ENCODE assay signal across 23 mouse cellular contexts in genomic region chrX:8015675-8016074, GRCm38 (mm10). TPM values are rescaled to one million over a fixed set of nuclear protein-coding genes. Genes with fewer than 3 reads are reported as not detected.
DNase-seq lines count a peak whose midpoint lies in the region; ATAC-seq and TF ChIP-seq lines count a peak whose summit lies in the region.
"Not testable (repeated sequence)": the region's sequence is repeated elsewhere in the genome, so short reads cannot be mapped to it uniquely, and the experiment has no call there.
"Had no signal": no experiment of that assay in that cellular context is flagged by ENCODE, and none has a peak within 500 bp of the region (broad histone marks: within the 10 kb centered on the region; RNA-seq: fewer than 3 reads in every experiment).

No protein-coding gene starts in this region.

- ATAC-seq in kidney, postnatal 0 days (replicated peaks; ENCODE audit: low FRiP score, low read depth); liver, postnatal 0 days: not testable (repeated sequence)

- H3K79me2 ChIP-seq in MEL (ENCODE audit: control insufficient read depth, insufficient read depth, low read length, poor library complexity); heart, adult 2 months (replicated peaks; ENCODE audit: control insufficient read depth, insufficient read depth, low read length): not testable (repeated sequence)

- H3K4me2 ChIP-seq in kidney, postnatal 0 days (ENCODE audit: low read length); liver, postnatal 0 days (ENCODE audit: low read depth, low read length): not testable (repeated sequence)

- H3K9me3 ChIP-seq in MEL (replicated peaks; ENCODE audit: insufficient read depth, low read length); kidney, postnatal 0 days (replicated peaks; ENCODE audit: low read length); liver, postnatal 0 days (ENCODE audit: low read length): not testable (repeated sequence)

- not testable (repeated sequence) for H3K36me3 ChIP-seq in MEL (ENCODE audit: control insufficient read depth in 1 of 2, insufficient read depth in 2 of 2, low read length in 2 of 2); heart, adult 2 months (ENCODE audit: control insufficient read depth, insufficient read depth, low read length); kidney, postnatal 0 days (ENCODE audit: insufficient read depth, low read length); liver, postnatal 0 days (replicated peaks; ENCODE audit: insufficient read depth, low read length)

- TF ChIP-seq POLR2A in MEL (IDR thresholded peaks at IDR 0.05; ENCODE audit: control insufficient read depth in 1 of 2, insufficient read depth in 1 of 2, low read depth in 1 of 2, low read length in 2 of 2, poor library complexity in 1 of 2); heart, adult 2 months (IDR thresholded peaks at IDR 0.05; ENCODE audit: insufficient read depth, low read depth, low read length): not testable (repeated sequence)

- H3K4me1 ChIP-seq in MEL (ENCODE audit: control insufficient read depth in 1 of 2, insufficient read depth in 2 of 2, low read length in 2 of 2); heart, adult 2 months (ENCODE audit: control insufficient read depth, insufficient read depth, low read length); kidney, postnatal 0 days (replicated peaks; ENCODE audit: insufficient read depth, low read length); liver, postnatal 0 days (ENCODE audit: insufficient read depth): not testable (repeated sequence)

- H3K9ac ChIP-seq in MEL (ENCODE audit: control insufficient read depth, low read depth, low read length, poor library complexity, severe bottlenecking); heart, adult 2 months (ENCODE audit: low read depth, low read length); kidney, postnatal 0 days (ENCODE audit: low read depth, low read length); liver, postnatal 0 days (replicated peaks): not testable (repeated sequence)

- not testable (repeated sequence) for TF ChIP-seq EP300 in MEL (IDR thresholded peaks at IDR 0.05; ENCODE audit: low read depth in 1 of 2, low read length in 2 of 2); heart, adult 2 months (IDR thresholded peaks at IDR 0.05; ENCODE audit: insufficient read depth, low read depth, low read length); liver, postnatal 0 days (IDR thresholded peaks at IDR 0.05; ENCODE audit: low read depth)

- TF ChIP-seq RAD21 in MEL (IDR thresholded peaks at IDR 0.05; ENCODE audit: low read depth, low read length), result peak; percentile 31

- DNase-seq in 3T3-L1 (ENCODE audit: low read depth, low spot score), result peak; percentile 23
- not testable (repeated sequence) for DNase-seq in MEL (ENCODE audit: low read depth, low spot score); heart, adult 2 months; kidney, postnatal 0 days (ENCODE audit: low spot score); liver, postnatal 0 days
- peak; percentile 14 to 15 for DNase-seq in cerebellum, postnatal 10 days
- DNase-seq in retina, embryonic 14.5 days (ENCODE audit: low spot score), result peak; percentile 16
- peak; percentile 4 for DNase-seq in urinary bladder, postnatal 25 days (ENCODE audit: low spot score)

- H3K27me3 ChIP-seq in MEL (ENCODE audit: control insufficient read depth in 1 of 2, insufficient read depth in 2 of 2, low read length in 2 of 2); heart, adult 2 months (ENCODE audit: control insufficient read depth, insufficient read depth, low read length); kidney, postnatal 0 days (ENCODE audit: insufficient read depth, low read length); liver, postnatal 0 days (ENCODE audit: insufficient read depth, low read length): not testable (repeated sequence)

- WGBS in heart, adult 2 months, result 20% methylated on average over 7 of the region's 7 CpGs
- 24% methylated on average over 7 of the region's 7 CpGs for WGBS in kidney, postnatal 0 days
- 29% methylated on average over 7 of the region's 7 CpGs for WGBS in liver, postnatal 0 days (ENCODE audit: insufficient replicate concordance)

- intact Hi-C loops in heart, adult 2 months (cut with DNase I), result loop anchor here (5.0 kb wide), 1 partner anchor 163 kb away; no protein-coding TSS in a partner anchor

- peak in 2 of 3 experiments; percentile 33 to 34; a peak in 3 of 6 replicates for TF ChIP-seq CTCF in MEL (IDR thresholded peaks at IDR 0.05 in 2 of 3, conservative IDR thresholded peaks at IDR 0.05 in 1 of 3; ENCODE audit: control insufficient read depth in 1 of 3, insufficient read depth in 1 of 3, low read depth in 2 of 3, low read length in 3 of 3, poor library complexity in 1 of 3, severe bottlenecking in 1 of 3)
- TF ChIP-seq CTCF in heart, adult 2 months (IDR thresholded peaks at IDR 0.05), result peak; percentile 7; the same call in 1 of the 2 replicates
- peak; percentile 47 for TF ChIP-seq CTCF in kidney, postnatal 0 days (IDR thresholded peaks at IDR 0.05; ENCODE audit: low read depth)
- TF ChIP-seq CTCF in liver, postnatal 0 days (IDR thresholded peaks at IDR 0.05; ENCODE audit: low read depth), result peak; percentile 45

- H3K27ac ChIP-seq in MEL (ENCODE audit: control insufficient read depth, low read depth, low read length); heart, adult 2 months; kidney, postnatal 0 days; liver, postnatal 0 days (ENCODE audit: low read depth): not testable (repeated sequence)

- not testable (repeated sequence) for H3K4me3 ChIP-seq in MEL (ENCODE audit: control insufficient read depth in 1 of 2, insufficient read depth in 1 of 2, low read depth in 2 of 2, low read length in 2 of 2); heart, adult 2 months; kidney, postnatal 0 days (replicated peaks; ENCODE audit: low read depth, low read length); liver, postnatal 0 days (ENCODE audit: low read depth, low read length)

TF ChIP-seq in MEL, 35 proteins besides CTCF, POLR2A, EP300 and RAD21:
- peak; percentile 42 for TF ChIP-seq SMC3 (IDR thresholded peaks at IDR 0.05; ENCODE audit: low read depth, low read length)

RNA-seq across cellular contexts. Expression of gene Glod5, which starts 2.6 kb away (rescaled TPM):
- total RNA-seq in MEL (2012; rRNA removed), result not detected in 2 replicates
- polyA plus RNA-seq in MEL (2012; ENCODE audit: insufficient read depth in 1 of 2, insufficient read length in 2 of 2, low read depth in 1 of 2, low replicate concordance in 2 of 2, missing spikeins in 1 of 2), result under 1 TPM in 1 of 2 experiments, not detected in 1; 0.11 TPM
- total RNA-seq in heart, adult 2 months (2021), result not detected
- polyA plus RNA-seq in heart, adult 2 months (2012; rRNA removed), result not detected in 2 replicates
- polyA plus RNA-seq in kidney, postnatal 0 days (2015; fragmentation: Nextera tagmentation; extraction: Ambion mirVana), result 3.1 and 3.2 TPM in 2 replicates
- polyA plus RNA-seq in liver, postnatal 0 days (2015; fragmentation: Nextera tagmentation; extraction: Ambion mirVana), result 2.6 and 4.3 TPM in 2 replicates
- total RNA-seq: gastrocnemius, postnatal 25 days; heart, adult 8-10 months; hematopoietic stem cell, adult 5-6 weeks; megakaryocyte, adult 5-6 weeks had no signal
- polyA plus RNA-seq: embryonic facial prominence, embryonic 13.5 days; limb, embryonic 10.5 days; lung, embryonic 16.5 days; myocyte; stomach, embryonic 14.5 days; thymus, postnatal 0 days had no signal

RNA-seq across cellular contexts. Expression of gene Gata1, which starts 37.8 kb away (rescaled TPM):
- 321 and 385 TPM in 2 replicates for total RNA-seq in MEL (2012; rRNA removed)
- 100 to 1,000 TPM; 128 to 496 TPM for polyA plus RNA-seq in MEL (2012; ENCODE audit: insufficient read depth in 1 of 2, insufficient read length in 2 of 2, low read depth in 1 of 2, low replicate concordance in 2 of 2, missing spikeins in 1 of 2)
- under 1 TPM; 0.23 to 0.27 TPM for total RNA-seq in heart, adult 2 months (2021)
- polyA plus RNA-seq in heart, adult 2 months (2012; rRNA removed), result 0.26 and 0.43 TPM in 2 replicates
- 0.08 and 0.09 TPM in 2 replicates for polyA plus RNA-seq in kidney, postnatal 0 days (2015; fragmentation: Nextera tagmentation; extraction: Ambion mirVana)
- 39.8 and 43.2 TPM in 2 replicates for polyA plus RNA-seq in liver, postnatal 0 days (2015; fragmentation: Nextera tagmentation; extraction: Ambion mirVana)
- total RNA-seq: gastrocnemius, postnatal 25 days; layer of hippocampus, postnatal 10 days; left cerebral cortex, adult 8-10 months had no signal
- polyA plus RNA-seq: cerebellum, adult 2 months; forebrain, embryonic 16.5 days; myocyte; neural tube, embryonic 14.5 days had no signal

RNA-seq across cellular contexts. Expression of gene Suv39h1, which starts 58.9 kb away (rescaled TPM):
- 103 and 104 TPM in 2 replicates for total RNA-seq in MEL (2012; rRNA removed)
- 100 to 1,000 TPM; 122 to 129 TPM for polyA plus RNA-seq in MEL (2012; ENCODE audit: insufficient read depth in 1 of 2, insufficient read length in 2 of 2, low read depth in 1 of 2, low replicate concordance in 2 of 2, missing spikeins in 1 of 2)
- 1 to 10 TPM; 3.6 to 3.9 TPM for total RNA-seq in heart, adult 2 months (2021)
- polyA plus RNA-seq in heart, adult 2 months (2012; rRNA removed), result 4.6 and 6.1 TPM in 2 replicates
- polyA plus RNA-seq in kidney, postnatal 0 days (2015; fragmentation: Nextera tagmentation; extraction: Ambion mirVana), result 32.5 and 34.1 TPM in 2 replicates
- polyA plus RNA-seq in liver, postnatal 0 days (2015; fragmentation: Nextera tagmentation; extraction: Ambion mirVana), result 13.9 and 15.8 TPM in 2 replicates

Comparison
In these comparisons a context has a peak if more than half of its experiments do, and no peak if none do; other contexts are left out.
1. RNA of gene Gata1, which starts 37.8 kb away (polyA plus RNA-seq): 128 to 496 TPM in MEL and 39.8 to 43.2 TPM in liver, postnatal 0 days; 0.26 to 0.43 TPM in heart, adult 2 months and 0.08 to 0.09 TPM in kidney, postnatal 0 days; every median in the first group is over 10 times any median in the second.
2. Peak in every context shown above with its lines, with median percentiles within 50 percentile points of each other: CTCF ChIP-seq.